Mouse (Mus musculus) adrenal gland, adult 10 weeks (tissue): ENCODE results near the gene Scgb3a1. TPM values are rescaled to one million over a fixed set of nuclear protein-coding genes. Genes with fewer than 3 reads are reported as not detected.

Experiments used
- polyA plus RNA-seq: library from polyadenylated mRNA; stranded (reverse); fragments of 350-450 nt; fragmentation: Illumina TruSeq; extraction: RNeasy Lipid Tissue Mini Kit (QIAGEN cat#74804); gene quantifications from one replicate; pipeline ENCODE4 v1.2.3, GENCODE M21; 2014; ENCODE audit warnings: low read depth, low replicate concordance

The Scgb3a1 gene
- polyA plus RNA-seq, result not detected

GRCm38 (mm10) chr11:49663310-49663709 is at the start of gene Scgb3a1:
Gene Scgb3a1, plus strand, starts transcription at chr11:49663610.

GRCm38 (mm10) chr11:49712555-49713335 is 49.3 kb downstream of the Scgb3a1 start, which contains the start of gene Cnot6:
Gene Cnot6, minus strand, starts transcription at chr11:49712723.

Other genes with a start within 250 kb of the Scgb3a1 start
- gene Olfr1389, start 240.5 kb upstream of the Scgb3a1 start, polyA plus RNA-seq, result not detected
- gene Olfr1388, start 227.0 kb upstream of the Scgb3a1 start, polyA plus RNA-seq, result not detected
- not detected for gene Olfr1387, start 208.3 kb upstream of the Scgb3a1 start, polyA plus RNA-seq
- not detected for gene Olfr1386, start 198.6 kb upstream of the Scgb3a1 start, polyA plus RNA-seq
- gene Olfr1385, start 174.5 kb upstream of the Scgb3a1 start, polyA plus RNA-seq, result not detected
- not detected for gene Olfr1384, start 156.9 kb upstream of the Scgb3a1 start, polyA plus RNA-seq
- gene Olfr1383, start 144.0 kb upstream of the Scgb3a1 start, polyA plus RNA-seq, result not detected
- not detected for gene Olfr1382, start 135.4 kb upstream of the Scgb3a1 start, polyA plus RNA-seq
- not detected for gene Olfr1381, start 120.2 kb upstream of the Scgb3a1 start, polyA plus RNA-seq
- gene Olfr1380, start 106.7 kb upstream of the Scgb3a1 start, polyA plus RNA-seq, result not detected
- 4.5 TPM for gene Flt4, start 54.3 kb upstream of the Scgb3a1 start, polyA plus RNA-seq
- gene Cnot6, start 49.1 kb downstream of the Scgb3a1 start, polyA plus RNA-seq, result 187 TPM
- gene Gfpt2, start 130.6 kb downstream of the Scgb3a1 start, polyA plus RNA-seq, result 2.6 TPM
- gene Mapk9, start 183.1 kb downstream of the Scgb3a1 start, polyA plus RNA-seq, result 168 TPM
- gene Rasgef1c, start 238.2 kb downstream of the Scgb3a1 start, polyA plus RNA-seq, result not detected